Mouse (Mus musculus) forebrain, embryonic 10.5 days (tissue): Measurements from ENCODE around the gene D430042O09Rik. TPM values are rescaled to one million over a fixed set of nuclear protein-coding genes. Genes with fewer than 3 reads are reported as not detected.
"Not testable (repeated sequence)": the region's sequence is repeated elsewhere in the genome, so short reads cannot be mapped to it uniquely, and the experiment has no call there.

Source experiments
- DNase-seq: peaks from one replicate; pipeline ENCODE4 v3.0.0-alpha.2; 2017; ENCODE audit warnings: low spot score; ENCODE audit errors: extremely low spot score
- H3K27ac ChIP-seq: fragments of 300-500 bp; sonication (generic); 2 replicates; pipeline ENCODE4 v1.5.1; 2016; ENCODE audit warnings: mild to moderate bottlenecking
- H3K27me3 ChIP-seq: fragments of 300-500 bp; sonication (generic); 2 replicates; pipeline ENCODE4 v1.6.1; 2016; ENCODE audit warnings: mild to moderate bottlenecking; ENCODE audit not compliant: poor library complexity, severe bottlenecking
- H3K36me3 ChIP-seq: fragments of 300-500 bp; sonication (generic); replicated peaks from 2 replicates; pipeline ENCODE4 v1.6.1; 2016; ENCODE audit warnings: mild to moderate bottlenecking, moderate library complexity
- H3K4me1 ChIP-seq: fragments of 300-500 bp; sonication (generic); 2 replicates; pipeline ENCODE4 v1.6.1; 2016
- H3K4me3 ChIP-seq: fragments of 300-500 bp; sonication (generic); 2 replicates; pipeline ENCODE4 v1.5.1; 2016; ENCODE audit warnings: mild to moderate bottlenecking, moderate library complexity
- H3K9me3 ChIP-seq: fragments of 300-500 bp; sonication (generic); 2 replicates; pipeline ENCODE4 v1.6.1; 2016; ENCODE audit warnings: mild to moderate bottlenecking, moderate library complexity
- WGBS: fragments of 180-500 bp; shearing (Covaris S2); methylation state at CpG from one replicate; pipeline ENCODE4 v1.1.7; 2016; 5-methylcytosine and 5-hydroxymethylcytosine counted together
- polyA plus RNA-seq: library from polyadenylated mRNA; unstranded; fragments of >200 nt; fragmentation: Nextera tagmentation; extraction: Ambion mirVana; gene quantifications from 2 replicates; pipeline ENCODE4 v1.2.1, GENCODE M21; 2016

D430042O09Rik gene
- 8.9 and 9.4 TPM in 2 replicates for polyA plus RNA-seq

DNA sequence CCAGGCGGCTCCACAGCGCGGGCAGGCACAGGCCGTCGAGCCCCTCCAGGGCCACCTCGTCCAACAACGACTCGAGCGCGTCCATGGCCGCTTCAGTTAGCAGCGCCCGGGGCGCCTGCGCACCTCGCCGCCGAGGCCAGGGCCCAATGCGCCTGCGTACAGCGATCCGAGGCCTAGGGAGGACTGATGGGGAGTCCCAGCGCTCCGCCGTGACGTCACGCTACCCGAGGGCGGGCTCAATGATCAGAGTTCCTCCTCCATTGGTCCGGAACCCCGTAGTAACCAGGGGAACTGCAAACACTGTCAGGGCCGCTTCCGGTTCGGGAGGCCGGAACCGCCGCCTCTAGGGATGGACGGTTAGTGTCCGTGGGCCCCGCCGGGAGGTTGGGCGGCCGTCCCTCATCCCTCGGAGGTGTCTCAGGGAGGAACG lies at the start of gene D430042O09Rik, which contains the start of gene Gtf3c1:
Gene D430042O09Rik (plus strand): TSS at position 296 of the 430 bp plus-strand sequence.
Gene Gtf3c1 (minus strand): TSS at position 188 of the 430 bp plus-strand sequence.
- peaks cover 36% of the 10 kb centered on the region for H3K4me1 ChIP-seq
- H3K36me3 ChIP-seq = peaks cover 31% of the 10 kb centered on the region
- under 1% methylated on average over 45 of the region's 45 CpGs for WGBS
- peak; percentile 100 for DNase-seq
- peak within 1 kb of the TSS; percentile 80 for H3K4me3 ChIP-seq
- H3K9me3 ChIP-seq = no peaks in the 10 kb centered on the region
- H3K27ac ChIP-seq = peak within 1 kb of the TSS; percentile 95
- no peaks in the 10 kb centered on the region for H3K27me3 ChIP-seq

- Histone ChIP-seq H3K36me3 (peaks cover 100% of the 10 kb centered on the region), H3K4me3 (no peak overlapping the region), H3K27me3 (no peaks in the 10 kb centered on the region), H3K4me1 (no peaks in the 10 kb centered on the region), H3K9me3 (no peaks in the 10 kb centered on the region), H3K27ac (no peak overlapping the region)
- WGBS = 83% methylated on average over 3 of the region's 3 CpGs
- DNase-seq = no peak
Measured at GRCm38 (mm10) chr7:125663654-125664053, 44.0 kb upstream of the D430042O09Rik start.

GRCm38 (mm10) chr7:125670865-125671264 lies 36.8 kb upstream of the D430042O09Rik start:
- 93% methylated on average over 6 of the region's 6 CpGs for WGBS
- Histone ChIP-seq H3K36me3 (peaks cover 100% of the 10 kb centered on the region), H3K4me3 (no peak overlapping the region), H3K4me1 (no peaks in the 10 kb centered on the region), H3K9me3 (no peaks in the 10 kb centered on the region), H3K27me3 (no peaks in the 10 kb centered on the region), H3K27ac (no peak overlapping the region)
- no peak for DNase-seq

DNA sequence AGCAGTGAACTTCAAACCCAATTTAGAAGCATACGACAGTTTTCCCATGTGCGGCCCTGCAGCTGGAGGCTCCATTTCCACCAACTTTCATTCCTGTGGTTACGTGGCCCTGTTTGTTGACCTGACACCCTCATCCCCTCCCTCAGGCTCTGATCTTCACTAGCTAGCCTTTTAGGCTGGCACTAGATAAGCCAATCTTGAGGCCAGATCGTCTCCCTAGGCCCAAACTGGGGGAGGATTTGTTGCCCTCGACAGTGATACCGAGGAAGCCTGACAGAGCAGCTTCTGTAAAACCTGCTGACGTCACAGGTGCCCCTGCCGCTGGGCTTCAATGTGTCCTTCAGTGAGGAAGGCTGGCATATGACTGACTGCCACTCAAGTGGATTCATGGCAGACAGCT lies 36.3 kb upstream of the D430042O09Rik start:
- DNase-seq = no peak
- Histone ChIP-seq H3K4me1 (no peaks in the 10 kb centered on the region), H3K9me3 (no peaks in the 10 kb centered on the region), H3K36me3 (peaks cover 100% of the 10 kb centered on the region), H3K27ac (no peak overlapping the region), H3K4me3 (no peak overlapping the region), H3K27me3 (no peaks in the 10 kb centered on the region)
- WGBS = 90% methylated on average over 8 of the region's 8 CpGs

DNA sequence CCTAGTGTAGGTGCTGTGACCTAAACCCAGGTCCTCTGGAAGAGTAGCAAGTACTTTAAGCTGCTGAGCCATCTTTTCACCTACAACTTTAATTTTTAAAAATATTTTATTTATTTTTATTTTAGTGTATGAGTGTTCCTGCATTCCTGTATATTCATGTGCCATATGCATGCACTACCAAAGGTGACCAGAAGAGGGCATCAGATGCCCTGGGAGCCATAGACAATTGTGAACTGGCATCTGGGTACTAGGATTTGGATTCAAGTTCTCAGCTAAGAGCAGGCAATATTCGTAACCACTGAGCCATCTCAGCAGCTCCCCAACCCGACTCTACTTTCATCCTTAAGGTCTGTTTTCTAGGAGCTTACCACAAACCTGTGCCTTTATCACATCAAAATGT lies 32.8 kb upstream of the D430042O09Rik start:
- peaks cover 100% of the 10 kb centered on the region for H3K36me3 ChIP-seq
- H3K27ac ChIP-seq = no peak overlapping the region
- H3K27me3 ChIP-seq = no peaks in the 10 kb centered on the region
- WGBS = 92% methylated on average over 2 of the region's 2 CpGs
- H3K4me1 ChIP-seq = no peaks in the 10 kb centered on the region
- H3K4me3 ChIP-seq = no peak overlapping the region
- DNase-seq = peak; percentile 30
- no peaks in the 10 kb centered on the region for H3K9me3 ChIP-seq

DNA sequence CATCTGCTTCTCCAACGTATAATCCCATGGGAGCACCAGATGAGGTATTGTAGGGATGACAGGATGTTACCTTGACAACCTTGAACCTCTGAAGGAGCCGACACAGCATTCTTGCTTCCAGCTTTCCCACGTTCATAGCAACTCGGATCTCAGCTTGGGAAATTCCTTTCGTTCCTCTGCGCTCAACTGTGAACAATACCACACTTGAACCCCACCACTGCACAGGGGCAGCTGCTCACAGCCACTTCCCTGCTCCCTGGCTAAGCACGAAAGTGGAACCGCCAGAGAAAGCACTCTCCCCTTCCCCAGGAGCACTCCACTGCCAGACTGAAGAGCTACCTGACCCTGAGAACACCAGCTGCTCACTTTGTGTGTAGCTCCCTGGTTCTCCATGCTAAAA lies 28.9 kb upstream of the D430042O09Rik start:
- Histone ChIP-seq H3K9me3 (no peaks in the 10 kb centered on the region), H3K27ac (no peak overlapping the region), H3K4me1 (no peaks in the 10 kb centered on the region), H3K4me3 (no peak overlapping the region), H3K27me3 (no peaks in the 10 kb centered on the region), H3K36me3 (peaks cover 99% of the 10 kb centered on the region)
- DNase-seq = no peak
- 87% methylated on average over 8 of the region's 8 CpGs for WGBS

- H3K9me3 ChIP-seq = no peaks in the 10 kb centered on the region
- no peak overlapping the region for H3K27ac ChIP-seq
- no peaks in the 10 kb centered on the region for H3K27me3 ChIP-seq
- H3K36me3 ChIP-seq = peaks cover 99% of the 10 kb centered on the region
- no peaks in the 10 kb centered on the region for H3K4me1 ChIP-seq
- no peak for DNase-seq
- WGBS = 79% methylated on average over 9 of the region's 9 CpGs
- H3K4me3 ChIP-seq = no peak overlapping the region
Measured at GRCm38 (mm10) chr7:125679936-125680335, 27.8 kb upstream of the D430042O09Rik start.

- WGBS = 93% methylated on average over 4 of the region's 4 CpGs
- no peak for DNase-seq
- Histone ChIP-seq H3K4me1 (no peaks in the 10 kb centered on the region), H3K36me3 (peaks cover 96% of the 10 kb centered on the region), H3K27ac (no peak overlapping the region), H3K27me3 (no peaks in the 10 kb centered on the region), H3K4me3 (no peak overlapping the region), H3K9me3 (no peaks in the 10 kb centered on the region)
Measured at GRCm38 (mm10) chr7:125690516-125690915, 17.2 kb upstream of the D430042O09Rik start.

DNA sequence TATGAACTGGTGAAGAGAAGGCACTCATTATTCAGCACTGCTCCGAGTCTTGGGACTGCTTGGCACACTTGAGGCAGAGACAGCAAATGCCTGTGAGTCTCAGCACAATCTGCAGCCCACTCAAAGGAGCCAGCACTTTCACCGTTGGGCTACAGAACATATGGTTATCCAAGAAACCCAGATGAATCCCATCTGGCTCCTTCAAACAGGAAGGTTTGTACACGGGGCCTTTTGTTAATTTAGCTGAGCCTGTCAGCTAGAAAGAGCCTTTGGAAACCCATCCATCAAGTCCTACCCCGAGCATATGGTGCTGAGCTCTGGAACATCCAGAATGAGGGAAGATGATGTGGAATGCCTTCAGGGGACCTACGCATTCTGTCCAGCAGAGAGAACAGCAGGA lies 13.6 kb upstream of the D430042O09Rik start:
- Histone ChIP-seq H3K4me1 (no peaks in the 10 kb centered on the region), H3K27me3 (no peaks in the 10 kb centered on the region), H3K36me3 (peaks cover 100% of the 10 kb centered on the region), H3K27ac (no peak overlapping the region), H3K4me3 (no peak overlapping the region), H3K9me3 (peaks cover 11% of the 10 kb centered on the region)
- DNase-seq = no peak
- 87% methylated on average over 5 of the region's 5 CpGs for WGBS

GRCm38 (mm10) chr7:125702791-125703190 lies 4.9 kb upstream of the D430042O09Rik start:
- Histone ChIP-seq H3K36me3 (peaks cover 79% of the 10 kb centered on the region), H3K4me1 (peaks cover 25% of the 10 kb centered on the region), H3K27me3 (no peaks in the 10 kb centered on the region), H3K27ac (no peak overlapping the region), H3K9me3 (peaks cover 18% of the 10 kb centered on the region), H3K4me3 (no peak overlapping the region)
- no peak for DNase-seq
- WGBS = 97% methylated on average over 1 of the region's 1 CpGs

- Histone ChIP-seq H3K27me3 (no peaks in the 10 kb centered on the region), H3K36me3 (peaks cover 35% of the 10 kb centered on the region), H3K4me1 (peaks cover 36% of the 10 kb centered on the region), H3K27ac (peak overlapping the region; percentile 95), H3K4me3 (peak overlapping the region; percentile 80), H3K9me3 (no peaks in the 10 kb centered on the region)
- WGBS = under 1% methylated on average over 24 of the region's 24 CpGs
- no peak for DNase-seq
Measured at GRCm38 (mm10) chr7:125707186-125707585, 502 bp upstream of the D430042O09Rik start.

DNA sequence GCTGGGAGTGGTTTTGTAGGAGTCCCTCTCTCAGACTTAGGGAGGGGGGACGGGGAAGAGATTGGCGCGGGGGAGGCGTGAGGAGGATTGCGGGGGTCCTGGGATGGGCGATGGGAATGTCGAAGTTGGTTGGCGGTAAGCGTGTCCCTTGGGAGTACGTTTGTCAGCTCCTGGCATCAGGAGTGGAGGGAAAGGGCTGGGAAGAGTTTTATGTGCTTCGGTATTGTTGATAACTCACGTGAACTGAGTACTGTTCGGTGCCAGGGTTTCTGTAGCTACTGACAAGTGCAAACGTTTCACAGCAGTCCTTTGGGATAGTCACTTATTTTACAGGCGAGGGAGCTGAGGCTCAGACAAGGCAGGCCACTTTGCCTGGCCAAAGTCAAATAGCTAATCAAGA lies 412 bp downstream of the D430042O09Rik start:
- no peak for DNase-seq

GRCm38 (mm10) chr7:125713542-125714055 lies 5.9 kb downstream of the D430042O09Rik start:
- H3K4me1 ChIP-seq, H3K27me3 ChIP-seq, H3K36me3 ChIP-seq, H3K27ac ChIP-seq, H3K4me3 ChIP-seq, H3K9me3 ChIP-seq, DNase-seq: not testable (repeated sequence)
- WGBS = 89% methylated on average over 7 of the region's 7 CpGs

More for the DNA sequence above, 412 bp downstream of the D430042O09Rik start:
- under 1% methylated on average over 15 of the region's 15 CpGs for WGBS
- peak overlapping the region; percentile 95 for H3K27ac ChIP-seq
- H3K27me3 ChIP-seq = no peaks in the 10 kb centered on the region
- H3K9me3 ChIP-seq = no peaks in the 10 kb centered on the region
- peaks cover 26% of the 10 kb centered on the region for H3K36me3 ChIP-seq
- H3K4me3 ChIP-seq = peak overlapping the region; percentile 80
- peaks cover 36% of the 10 kb centered on the region for H3K4me1 ChIP-seq
